Mouse (Mus musculus) liver, postnatal 0 days (tissue): Measurements from ENCODE around the gene Greb1. TPM values are rescaled to one million over a fixed set of nuclear protein-coding genes. Genes with fewer than 3 reads are reported as not detected.
A peak's percentile ranks its signal among the peaks of the same experiment; 100 is the strongest.

Experiments used
- ATAC-seq: fragments of 200-750 bp; cut with Nextera tagmentation; 2 replicates; pipeline ENCODE4 v1.8.0; 2017; ENCODE audit warnings: mild to moderate bottlenecking, moderate library complexity
- DNase-seq: peaks from one replicate; pipeline ENCODE4 v3.0.0-alpha.2; 2016
- H3K27ac ChIP-seq: fragments of 300-500 bp; sonication (generic); 2 replicates; pipeline ENCODE4 v1.5.1; 2014; ENCODE audit warnings: antibody characterized with exemption, moderate library complexity, mild to moderate bottlenecking, low read depth
- H3K27me3 ChIP-seq: fragments of 300-500 bp; sonication (generic); 2 replicates; pipeline ENCODE4 v1.6.1; 2014; ENCODE audit warnings: low read length, control low read depth, mixed read lengths; ENCODE audit not compliant: insufficient read depth
- H3K36me3 ChIP-seq: fragments of 300-500 bp; sonication (generic); replicated peaks from 2 replicates; pipeline ENCODE4 v1.6.1; 2014; ENCODE audit warnings: mild to moderate bottlenecking, control low read depth, low read length, moderate library complexity, mixed read lengths; ENCODE audit not compliant: insufficient read depth
- H3K4me1 ChIP-seq: fragments of 300-500 bp; sonication (generic); 2 replicates; pipeline ENCODE4 v1.6.1; 2014; ENCODE audit warnings: antibody characterized with exemption, mild to moderate bottlenecking, control low read depth; ENCODE audit not compliant: insufficient read depth
- H3K4me2 ChIP-seq: fragments of 300-500 bp; sonication (generic); 2 replicates; pipeline ENCODE4 v1.6.1; 2014; ENCODE audit warnings: low read depth, mild to moderate bottlenecking, low read length, moderate library complexity, mixed read lengths
- H3K4me3 ChIP-seq: fragments of 300-500 bp; sonication (generic); 2 replicates; pipeline ENCODE4 v1.5.1; 2014; ENCODE audit warnings: low read depth, low read length
- H3K9ac ChIP-seq: fragments of 300-500 bp; sonication (generic); replicated peaks from 2 replicates; pipeline ENCODE4 v1.6.1; 2014; ENCODE audit warnings: mild to moderate bottlenecking, moderate library complexity
- H3K9me3 ChIP-seq: fragments of 300-500 bp; sonication (generic); 2 replicates; pipeline ENCODE4 v1.6.1; 2016; ENCODE audit warnings: mild to moderate bottlenecking, control low read depth, low read length, mixed read lengths
- CTCF ChIP-seq: sonication (generic); IDR thresholded peaks from 2 replicates; pipeline ENCODE4 v1.5.1; 2016; ENCODE audit warnings: antibody characterized with exemption, low read depth
- EP300 ChIP-seq: IDR thresholded peaks from 2 replicates; pipeline ENCODE4 v1.6.1; 2016; ENCODE audit warnings: antibody characterized with exemption, low read depth, mild to moderate bottlenecking
- WGBS: fragments of 180-500 bp; shearing (Covaris S2); extraction: QIAGEN DNeasy Blood & Tissue Kit; methylation state at CpG from one replicate; pipeline ENCODE4 v1.1.7; 2014; ENCODE audit not compliant: insufficient replicate concordance; 5-methylcytosine and 5-hydroxymethylcytosine counted together
- polyA plus RNA-seq: library from polyadenylated mRNA; unstranded; fragments of >200 nt; fragmentation: Nextera tagmentation; extraction: Ambion mirVana; gene quantifications from 2 replicates; pipeline ENCODE4 v1.2.1, GENCODE M21; 2015

Gene Greb1
- polyA plus RNA-seq, 1 experiment from 2014 or later: 0.12 TPM

GRCm38 (mm10) chr12:16774605-16775004 lies 26.1 kb downstream of the Greb1 start:
- Histone ChIP-seq H3K9me3 (no peaks in the 10 kb centered on the region), H3K4me1 (peaks cover 8% of the 10 kb centered on the region), H3K4me2 (no peak overlapping the region), H3K4me3 (no peak overlapping the region), H3K27ac (no peak overlapping the region), H3K36me3 (no peaks in the 10 kb centered on the region), H3K9ac (no peak overlapping the region), H3K27me3 (no peaks in the 10 kb centered on the region)
- 80% methylated on average over 4 of the region's 4 CpGs for WGBS
- TF ChIP-seq CTCF (no peak), EP300 (no peak)
- no peak for ATAC-seq
- DNase-seq: no peak

- Histone ChIP-seq H3K4me1 (no peaks in the 10 kb centered on the region), H3K36me3 (no peaks in the 10 kb centered on the region), H3K4me3 (no peak overlapping the region), H3K27me3 (no peaks in the 10 kb centered on the region), H3K4me2 (no peak overlapping the region), H3K9ac (no peak overlapping the region), H3K27ac (no peak overlapping the region), H3K9me3 (no peaks in the 10 kb centered on the region)
- ATAC-seq: peak; percentile 68
- TF ChIP-seq EP300 (no peak), CTCF (no peak)
- WGBS: 61% methylated on average over 6 of the region's 6 CpGs
- no peak for DNase-seq
Measured at GRCm38 (mm10) chr12:16769601-16770165, 31.0 kb downstream of the Greb1 start.

- Histone ChIP-seq H3K9ac (no peak overlapping the region), H3K27ac (no peak overlapping the region), H3K4me3 (no peak overlapping the region), H3K36me3 (no peaks in the 10 kb centered on the region), H3K4me2 (no peak overlapping the region), H3K4me1 (no peaks in the 10 kb centered on the region), H3K9me3 (no peaks in the 10 kb centered on the region), H3K27me3 (no peaks in the 10 kb centered on the region)
- ATAC-seq (no peak), DNase-seq (no peak)
- WGBS: 49% methylated on average over 2 of the region's 2 CpGs
- TF ChIP-seq CTCF: no peak
Measured at GRCm38 (mm10) chr12:16768711-16769110, 32.0 kb downstream of the Greb1 start.

GRCm38 (mm10) chr12:16768251-16768650 lies 32.4 kb downstream of the Greb1 start:
- H3K9me3 ChIP-seq: no peaks in the 10 kb centered on the region
- H3K4me3 ChIP-seq: no peak overlapping the region
- no peaks in the 10 kb centered on the region for H3K27me3 ChIP-seq
- H3K27ac ChIP-seq: no peak overlapping the region
- 52% methylated on average over 3 of the region's 3 CpGs for WGBS
- ATAC-seq (no peak), DNase-seq (no peak)
- H3K9ac ChIP-seq: no peak overlapping the region
- H3K36me3 ChIP-seq: no peaks in the 10 kb centered on the region
- TF ChIP-seq CTCF (no peak), EP300 (no peak)
- no peak overlapping the region for H3K4me2 ChIP-seq
- H3K4me1 ChIP-seq: no peaks in the 10 kb centered on the region

GRCm38 (mm10) chr12:16764776-16765445 lies 35.8 kb downstream of the Greb1 start:
- H3K27ac ChIP-seq: no peak overlapping the region
- WGBS: 61% methylated on average over 12 of the region's 12 CpGs
- H3K9me3 ChIP-seq: no peaks in the 10 kb centered on the region
- H3K4me2 ChIP-seq: no peak overlapping the region
- H3K36me3 ChIP-seq: no peaks in the 10 kb centered on the region
- H3K9ac ChIP-seq: no peak overlapping the region
- no peaks in the 10 kb centered on the region for H3K4me1 ChIP-seq
- DNase-seq (peak; percentile 22), ATAC-seq (no peak)
- no peak for TF ChIP-seq EP300
- TF ChIP-seq CTCF: no peak
- no peaks in the 10 kb centered on the region for H3K27me3 ChIP-seq
- no peak overlapping the region for H3K4me3 ChIP-seq

- no peaks in the 10 kb centered on the region for H3K36me3 ChIP-seq
- H3K4me1 ChIP-seq: no peaks in the 10 kb centered on the region
- H3K4me2 ChIP-seq: no peak overlapping the region
- no peak overlapping the region for H3K4me3 ChIP-seq
- H3K27me3 ChIP-seq: no peaks in the 10 kb centered on the region
- TF ChIP-seq EP300: no peak
- TF ChIP-seq CTCF: no peak
- ATAC-seq (no peak), DNase-seq (no peak)
- 71% methylated on average over 4 of the region's 4 CpGs for WGBS
- no peak overlapping the region for H3K27ac ChIP-seq
- H3K9ac ChIP-seq: no peak overlapping the region
- no peaks in the 10 kb centered on the region for H3K9me3 ChIP-seq
Measured at GRCm38 (mm10) chr12:16763649-16764422, 36.9 kb downstream of the Greb1 start.
